Mouse (Mus musculus): ENCODE data around the gene F2rl3.

GRCm38 (mm10) chr8:72753165-72753564 lies 8.5 kb upstream of the F2rl3 start:
- TF ChIP-seq CTCF (IDR thresholded peaks at IDR 0.05; ENCODE audit: borderline replicate concordance, extremely low read depth, insufficient read depth, insufficient read length) (no peak), POLR2A (IDR thresholded peaks at IDR 0.05; ENCODE audit: borderline replicate concordance, extremely low read depth, insufficient read depth, insufficient read length, poor library complexity, severe bottlenecking) (no peak)

Data from brain, embryonic 14.5 days (tissue).